Mouse (Mus musculus): ENCODE measurements around the gene Ppm1a. TPM values are rescaled to one million over a fixed set of nuclear protein-coding genes. Genes with fewer than 3 reads are reported as not detected.

The Ppm1a gene
- total RNA-seq, 2 experiments from 2014 or later, result 39.0 to 59.6 TPM

Other genes with a start within 250 kb of the Ppm1a start
- gene Pcnx4, start 221.1 kb upstream of the Ppm1a start, total RNA-seq (2015; ENCODE audit: low replicate concordance), result 0.36 TPM in 1 of 2 replicates, not detected in the other
- 0.26 and 0.53 TPM in 2 replicates for gene Pcnx4, start 221.1 kb upstream of the Ppm1a start, total RNA-seq (2017; ENCODE audit: low replicate concordance)
- gene Gm4756, start 107.8 kb upstream of the Ppm1a start, total RNA-seq (2015; ENCODE audit: low replicate concordance), result not detected in 2 replicates
- gene Gm4756, start 107.8 kb upstream of the Ppm1a start, total RNA-seq (2017; ENCODE audit: low replicate concordance), result not detected in 2 replicates
- gene Dhrs7, start 92.5 kb upstream of the Ppm1a start, total RNA-seq (2015; ENCODE audit: low replicate concordance), result 10.5 and 15.1 TPM in 2 replicates
- gene Dhrs7, start 92.5 kb upstream of the Ppm1a start, total RNA-seq (2017; ENCODE audit: low replicate concordance), result 8.8 and 23.2 TPM in 2 replicates
- not detected in 2 replicates for gene Six6, start 182.4 kb downstream of the Ppm1a start, total RNA-seq (2015; ENCODE audit: low replicate concordance)
- not detected in 2 replicates for gene Six6, start 182.4 kb downstream of the Ppm1a start, total RNA-seq (2017; ENCODE audit: low replicate concordance)
- gene 4930447C04Rik, start 183.3 kb downstream of the Ppm1a start, total RNA-seq (2015; ENCODE audit: low replicate concordance), result not detected in 2 replicates
- not detected in 2 replicates for gene 4930447C04Rik, start 183.3 kb downstream of the Ppm1a start, total RNA-seq (2017; ENCODE audit: low replicate concordance)